Mouse (Mus musculus) natural killer cell, adult 2 months (primary cell): ENCODE data around the gene Gm28635.
A peak's percentile ranks its signal among the peaks of the same experiment; 100 is the strongest.

Experiments used
- DNase-seq, 2 experiments: peaks; one replicate each; pipeline ENCODE4 v3.0.0; 2022; ENCODE audit warnings: low spot score in 2 of 2

Gm28635 gene

DNA sequence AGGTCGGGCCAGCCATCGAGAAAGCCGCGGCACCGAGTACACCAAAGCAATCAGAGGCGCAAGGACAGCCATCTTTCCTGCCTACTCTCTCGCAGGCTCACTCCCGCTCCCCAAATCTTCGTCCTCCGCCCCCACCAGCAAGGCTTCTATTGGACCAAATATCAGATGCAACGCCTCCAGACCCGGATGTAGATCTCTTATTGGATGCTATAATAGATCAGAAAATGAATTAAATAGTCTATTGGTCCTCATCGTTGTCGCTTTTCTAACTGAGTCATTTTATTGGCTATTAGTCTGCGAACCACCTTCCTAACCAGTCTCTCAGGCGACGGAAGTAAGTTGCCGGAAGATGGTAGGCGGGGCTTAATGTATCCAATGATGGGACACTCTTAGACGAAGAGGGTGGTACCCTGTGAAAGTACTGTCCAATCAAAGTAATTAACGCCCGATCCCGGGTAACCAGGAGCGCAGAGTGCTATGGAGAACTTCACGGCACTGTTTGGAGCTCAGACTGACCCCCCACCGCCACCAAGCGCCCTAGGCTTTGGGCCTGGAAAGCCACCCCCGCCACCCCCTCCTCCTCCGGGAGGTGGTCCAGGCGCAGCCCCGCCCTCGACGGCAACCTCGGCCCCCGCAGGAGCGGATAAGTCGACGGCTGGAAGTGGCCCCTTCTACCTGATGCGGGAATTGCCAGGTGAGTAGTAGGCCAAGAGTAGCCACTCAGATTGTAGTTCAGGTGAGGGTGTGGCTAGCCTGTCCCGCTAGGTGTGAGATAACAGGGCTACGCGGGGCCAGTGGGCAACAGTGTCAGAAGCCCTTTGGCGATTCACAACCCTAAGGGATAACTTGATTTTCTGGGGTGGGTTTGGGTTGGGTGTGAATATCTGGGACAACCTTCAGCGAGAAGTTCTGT, at the start of gene Gm28635, which contains the start of gene Med19:
Gm28635 (minus strand) TSS at position 74 of the 913 bp plus-strand sequence.
Med19 (plus strand) TSS at position 435 of the 913 bp plus-strand sequence.
- DNase-seq = peak; percentile 93

- peak; percentile 90 to 94 for DNase-seq
Observed at GRCm38 (mm10) chr2:84727172-84727858, 49.5 kb upstream of the Gm28635 start, which contains the start of gene Clp1. TSS of gene Clp1 (minus strand) at chr2:84727350.

GRCm38 (mm10) chr2:84726716-84727115, 48.9 kb upstream of the Gm28635 start:
- no peak for DNase-seq

DNA sequence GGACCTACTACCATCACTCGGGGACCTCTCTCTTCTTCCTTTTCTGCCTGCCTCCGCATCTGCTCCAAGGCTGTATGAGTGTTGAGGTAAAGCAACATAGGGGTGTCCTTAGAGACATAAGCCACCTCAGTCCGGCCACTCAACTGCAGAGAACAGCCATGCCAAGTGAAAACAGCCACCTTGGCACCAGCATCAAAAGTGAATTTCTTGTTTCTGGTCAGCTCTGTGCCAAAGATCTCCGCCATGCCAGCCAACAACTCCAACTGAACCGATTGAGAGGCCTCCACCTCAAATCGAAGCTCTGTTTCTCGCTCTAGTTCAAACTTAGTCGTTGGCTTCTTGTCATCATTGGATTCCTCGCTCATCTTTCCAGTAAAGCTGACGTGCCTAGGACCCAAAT, 47.9 kb upstream of the Gm28635 start:
- no peak for DNase-seq

DNA sequence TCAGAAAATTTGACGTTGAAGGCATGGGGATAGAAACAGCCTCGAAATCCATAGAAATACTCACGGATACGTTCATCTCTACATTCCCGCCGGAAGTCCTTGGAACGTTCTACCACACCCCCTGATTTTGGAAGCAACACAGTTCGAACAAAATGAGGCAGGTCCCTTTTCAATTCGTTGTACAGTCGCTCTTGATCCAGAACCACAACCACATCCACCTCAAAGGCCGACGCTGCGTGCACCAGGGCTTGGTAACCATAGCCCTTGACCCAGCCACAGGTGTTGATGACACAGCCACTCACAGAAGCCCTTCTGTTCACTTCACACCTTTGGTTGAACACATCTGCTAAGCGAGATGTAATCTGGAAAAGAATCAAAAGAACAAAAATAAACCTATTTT, 46.0 kb upstream of the Gm28635 start:
- peak in 1 of 2 experiments; percentile 17 for DNase-seq

- DNase-seq = no peak
Observed at GRCm38 (mm10) chr2:84721182-84721581, 43.3 kb upstream of the Gm28635 start.

DNA sequence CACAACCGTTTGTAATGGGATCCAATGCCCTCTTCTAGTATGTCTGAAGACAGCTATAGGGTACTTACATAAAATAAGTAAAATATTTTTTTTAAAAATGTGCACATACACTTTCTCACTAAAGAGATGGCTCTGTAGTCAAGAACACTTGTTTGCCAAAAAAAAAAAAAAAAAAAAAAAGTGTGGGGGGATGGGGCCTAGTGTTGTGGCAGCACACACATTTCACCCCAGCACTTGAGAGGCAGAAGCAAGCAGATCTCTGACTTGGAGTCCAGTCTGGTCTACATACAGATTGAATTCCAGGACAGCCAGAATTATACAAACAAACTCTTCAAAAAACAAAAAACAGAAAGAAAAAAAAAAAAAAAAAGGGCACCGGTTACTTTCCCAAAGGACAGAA, 42.9 kb upstream of the Gm28635 start:
- DNase-seq = no peak

DNA sequence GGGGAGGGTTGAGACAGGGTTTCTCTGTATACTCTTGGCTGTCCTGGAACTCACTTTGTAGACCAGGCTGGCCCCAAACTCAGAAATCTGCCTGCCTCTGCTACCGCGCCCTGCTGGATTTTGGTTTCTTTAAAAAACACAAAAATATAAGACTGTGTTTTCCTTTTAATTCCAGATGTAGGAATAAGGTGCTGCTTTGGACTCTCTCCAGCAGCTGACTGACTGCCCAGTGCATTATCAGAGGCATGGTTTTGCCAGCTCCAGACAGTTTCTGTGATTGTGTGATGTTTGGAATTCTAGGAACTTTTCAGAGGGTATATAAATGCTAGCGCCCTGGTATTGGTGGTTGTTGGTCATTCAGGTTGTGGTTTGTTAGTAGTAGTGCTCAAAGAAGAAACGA, 39.5 kb upstream of the Gm28635 start:
- no peak for DNase-seq

- DNase-seq = no peak
Observed at GRCm38 (mm10) chr2:84716423-84717355, 38.8 kb upstream of the Gm28635 start.

DNA sequence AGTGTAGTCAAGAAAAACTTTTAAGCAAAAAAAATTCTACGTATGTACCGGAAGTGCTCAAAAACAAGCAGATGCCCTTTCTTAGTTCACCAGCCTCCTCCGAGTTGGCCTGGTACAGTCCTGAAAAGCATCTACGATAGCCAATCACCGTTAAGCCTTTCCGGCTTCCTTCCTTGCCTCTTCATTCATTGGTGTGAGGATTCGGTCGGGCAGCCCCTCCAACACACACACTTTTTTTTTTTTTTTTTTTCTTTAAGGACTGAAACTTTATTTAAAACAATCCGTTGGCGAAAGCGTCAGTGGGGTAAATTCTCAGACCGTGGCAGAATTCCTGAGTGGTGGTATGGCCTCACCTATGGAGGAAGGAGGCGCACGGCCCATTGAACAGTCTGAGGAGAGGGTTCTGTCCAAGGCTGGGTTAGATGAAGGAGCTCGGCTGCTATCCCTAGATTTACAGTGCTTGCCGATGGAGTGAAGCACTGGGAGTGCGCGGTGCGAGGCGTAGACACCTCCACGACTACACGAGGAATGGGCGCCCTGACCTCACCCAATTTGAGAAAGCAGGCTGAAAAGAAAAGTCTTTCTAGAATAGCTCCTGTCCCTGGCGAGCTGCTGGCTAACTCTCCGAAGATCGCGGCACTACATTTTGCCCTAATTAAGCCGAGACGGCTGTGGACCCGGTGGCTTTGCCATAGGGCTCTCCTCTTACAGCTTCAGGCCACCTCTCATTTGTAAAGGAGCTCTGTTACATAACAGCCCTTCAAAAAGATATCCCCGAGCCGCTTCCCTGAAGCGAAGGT, 37.9 kb upstream of the Gm28635 start:
- peak in 1 of 2 experiments; percentile 46 for DNase-seq

DNA sequence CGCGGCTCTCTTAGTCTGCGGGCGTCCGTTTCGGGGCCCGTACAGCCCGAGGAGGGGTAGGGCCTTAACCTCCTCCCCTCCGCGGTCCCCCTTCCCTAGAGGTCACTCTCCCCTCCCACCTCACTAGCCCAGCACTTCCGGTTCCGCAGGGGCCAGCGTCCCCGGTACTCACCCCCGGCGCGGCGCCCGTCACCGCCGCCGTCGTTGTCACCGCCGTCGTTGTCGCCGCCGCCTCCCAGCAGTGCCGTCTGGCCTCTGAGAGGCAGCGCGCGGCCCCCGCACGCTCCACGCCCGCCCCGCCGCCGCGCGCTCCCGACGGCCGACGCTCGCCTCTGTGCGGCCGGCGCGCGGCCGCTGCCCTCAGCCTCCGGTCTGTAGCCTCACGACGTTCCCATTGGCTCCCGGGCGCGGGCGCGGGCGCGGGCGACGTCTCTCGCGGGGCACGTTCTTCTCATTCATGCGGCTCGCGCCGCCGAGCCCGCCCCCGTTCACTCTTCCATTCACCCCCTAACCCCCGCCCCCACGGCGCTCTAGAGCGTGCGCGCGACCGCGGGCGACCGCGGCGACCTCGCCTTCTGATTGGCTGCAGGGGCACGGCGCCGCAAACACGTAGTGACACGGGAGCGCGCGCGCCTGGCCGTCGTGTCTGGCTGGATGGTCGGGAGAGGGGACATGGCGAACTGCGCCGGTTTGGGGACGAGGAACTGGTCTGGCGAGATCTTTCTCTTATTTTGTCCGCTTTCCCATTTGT, 37.1 kb upstream of the Gm28635 start, which contains the start of gene Zdhhc5:
Zdhhc5 (minus strand) TSS at position 370 of the 751 bp plus-strand sequence.
- DNase-seq = peak; percentile 97 to 99

DNA sequence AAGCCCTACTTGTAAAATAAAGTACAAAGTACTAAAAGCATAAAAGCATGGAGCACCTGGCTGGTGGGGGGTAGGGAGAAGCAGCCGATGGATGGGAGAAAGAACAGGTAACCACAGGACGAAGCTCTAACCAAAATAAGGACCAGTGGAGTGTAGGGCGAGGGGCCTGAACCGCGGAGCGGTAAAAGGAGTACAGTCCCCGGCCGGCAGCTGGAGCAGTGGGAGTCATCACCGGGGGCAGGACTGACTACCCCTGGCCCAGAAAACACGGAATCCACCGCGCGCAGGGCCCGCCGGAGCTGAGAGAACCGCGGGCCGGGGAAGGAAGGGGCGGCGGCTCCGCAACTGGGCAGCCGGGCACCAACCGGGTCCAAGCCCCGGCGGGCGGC, 36.6 kb upstream of the Gm28635 start:
- no peak for DNase-seq

DNA sequence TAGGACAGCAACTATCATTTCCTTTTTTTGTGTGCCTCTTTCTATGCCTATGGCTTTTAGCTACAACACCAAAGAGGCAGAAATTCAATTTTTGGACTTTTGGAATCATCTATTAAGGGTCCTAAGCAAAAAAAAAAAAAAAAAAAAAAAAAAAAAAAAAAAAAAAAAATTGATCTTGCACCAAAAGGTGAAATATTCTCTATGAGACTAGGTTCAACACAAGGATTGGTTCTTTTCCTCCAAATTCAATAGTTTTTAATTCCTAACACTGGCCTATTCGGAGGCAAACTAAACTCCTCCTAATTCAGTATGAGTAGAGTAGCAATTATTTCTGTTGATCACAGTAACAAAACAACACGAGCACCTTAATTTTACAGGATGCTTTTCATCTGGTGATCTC, 34.1 kb upstream of the Gm28635 start:
- DNase-seq = no peak

DNA sequence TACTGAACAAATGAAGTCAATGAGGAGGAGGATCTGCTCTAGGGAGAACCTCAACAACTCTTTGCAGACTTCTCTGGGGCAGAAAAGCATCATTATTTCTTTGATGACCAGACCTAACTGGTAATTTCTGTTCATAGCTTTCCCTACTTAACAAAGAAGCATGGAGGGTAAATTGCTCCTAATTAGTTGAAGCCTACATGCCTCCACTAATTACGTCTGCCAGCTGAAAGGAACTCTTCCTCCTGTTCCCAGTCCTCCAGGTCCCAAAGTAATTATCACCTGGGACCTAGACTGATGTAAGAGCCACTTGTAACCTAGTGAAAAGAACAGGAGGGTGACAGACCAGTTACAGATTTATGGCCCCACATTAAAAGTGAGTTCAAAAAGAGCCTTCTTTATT, 29.7 kb upstream of the Gm28635 start:
- DNase-seq = no peak

DNA sequence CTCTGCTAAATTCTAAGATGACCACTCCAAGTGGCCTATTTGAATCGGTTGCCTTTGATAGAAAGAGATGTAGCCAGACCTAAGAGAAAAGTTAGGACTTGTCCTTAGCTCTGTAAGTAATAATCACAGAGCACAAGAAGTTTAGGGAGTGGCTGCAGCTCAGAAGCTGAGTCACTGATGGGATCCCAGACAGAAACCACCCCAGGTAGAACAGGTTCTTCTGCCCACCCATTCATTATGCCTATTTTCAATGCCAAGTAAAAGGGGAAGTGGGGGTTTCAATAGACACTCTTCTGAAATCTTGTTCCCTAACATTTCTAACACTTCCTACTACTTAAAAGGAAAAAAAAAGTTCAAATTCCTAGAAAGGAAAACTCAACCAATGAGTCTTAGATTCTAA, 27.5 kb upstream of the Gm28635 start:
- DNase-seq = no peak

DNA sequence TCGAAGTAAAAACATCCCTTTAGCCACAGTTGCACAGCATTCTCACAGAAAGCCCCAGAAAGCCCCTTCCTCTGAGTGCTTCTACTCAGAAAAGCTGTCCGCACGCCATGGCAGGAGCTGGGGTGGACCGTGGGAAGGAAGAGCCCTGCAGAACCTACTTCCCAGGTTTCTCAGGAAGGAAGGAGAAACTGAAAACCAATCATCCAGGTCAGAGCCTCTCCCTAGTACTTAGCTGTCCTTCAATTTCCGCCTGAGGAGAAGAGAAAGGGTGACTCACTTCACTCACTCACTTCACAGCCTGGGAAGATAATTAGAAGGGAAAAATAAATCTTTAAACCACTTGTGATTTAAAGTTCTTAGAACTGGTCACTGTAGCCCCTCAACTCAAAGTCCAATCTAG, 26.5 kb upstream of the Gm28635 start:
- no peak for DNase-seq

- no peak for DNase-seq
Observed at GRCm38 (mm10) chr2:84703497-84703896, 25.7 kb upstream of the Gm28635 start.

GRCm38 (mm10) chr2:84695007-84695695, 17.3 kb upstream of the Gm28635 start:
- no peak for DNase-seq

- no peak for DNase-seq
Observed at GRCm38 (mm10) chr2:84690050-84690449, 12.2 kb upstream of the Gm28635 start.
